Mouse (Mus musculus) gastrocnemius, postnatal 25 days (tissue): ENCODE data around the gene Cisd2. TPM values are rescaled to one million over a fixed set of nuclear protein-coding genes. Genes with fewer than 3 reads are reported as not detected.

Source experiments
- DNase-seq: peaks from one replicate; pipeline ENCODE4 v3.0.0; 2022
- long read RNA-seq, 2 experiments: library from polyadenylated mRNA; stranded (forward); transcript quantifications; one replicate each; pipeline ENCODE4 v2.0.0; 2021
- total RNA-seq, 2 experiments: library from RNA; stranded (reverse); gene quantifications; 1 replicate in 1 of 2; 2 replicates in 1 of 2; pipeline ENCODE4 v1.2.3; 2021

Gene Cisd2
- 10 to 100 TPM; 27.9 to 29.2 TPM for total RNA-seq
- long read RNA-seq, experiment 1, transcript Cisd2-201 (3 exons, 3,361 nt) = major isoform, 52 of 66 reads
- long read RNA-seq, experiment 1, partial matches to known transcripts = 0 of 66 reads
- long read RNA-seq, experiment 1, other reads (novel, unspliced or antisense) = 13 of 66 reads
- long read RNA-seq, experiment 2, transcript Cisd2-201 (3 exons, 3,361 nt) = major isoform, 56 of 64 reads
- long read RNA-seq, experiment 2, partial matches to known transcripts = 0 of 64 reads
- long read RNA-seq, experiment 2, other reads (novel, unspliced or antisense) = 5 of 64 reads

DNA sequence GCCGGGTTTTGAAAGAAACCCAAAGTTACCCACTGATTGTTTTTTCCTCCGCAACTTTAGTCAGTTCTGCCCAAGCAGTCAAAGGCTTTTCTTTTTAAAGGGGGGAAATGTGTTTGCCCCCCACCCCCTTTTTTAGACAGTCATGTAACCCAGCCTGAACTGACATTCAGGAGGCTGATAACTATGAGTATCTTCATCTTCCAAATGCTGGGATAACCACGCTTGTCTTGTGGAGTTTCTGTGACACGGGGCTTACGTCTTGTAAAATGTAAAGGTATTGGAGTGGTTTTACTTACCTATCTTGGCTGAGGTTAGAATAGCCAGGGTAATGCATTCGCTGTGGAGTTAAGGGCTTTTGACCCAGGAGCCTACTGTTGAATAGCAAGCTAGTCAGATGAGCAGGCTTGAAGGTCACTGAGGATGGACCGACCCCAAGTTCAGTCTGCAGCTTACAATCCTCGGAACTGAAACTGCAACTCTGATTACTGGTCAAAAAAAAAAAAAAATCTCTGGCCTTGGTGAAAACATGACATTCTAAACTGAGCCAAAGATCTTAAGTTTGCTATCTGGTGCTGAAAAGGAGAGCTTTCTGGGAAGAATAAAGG is at the start of gene Cisd2:
Gene Cisd2 (minus strand): TSS at position 318 of the 605 bp plus-strand sequence.
- DNase-seq = no peak

DNA sequence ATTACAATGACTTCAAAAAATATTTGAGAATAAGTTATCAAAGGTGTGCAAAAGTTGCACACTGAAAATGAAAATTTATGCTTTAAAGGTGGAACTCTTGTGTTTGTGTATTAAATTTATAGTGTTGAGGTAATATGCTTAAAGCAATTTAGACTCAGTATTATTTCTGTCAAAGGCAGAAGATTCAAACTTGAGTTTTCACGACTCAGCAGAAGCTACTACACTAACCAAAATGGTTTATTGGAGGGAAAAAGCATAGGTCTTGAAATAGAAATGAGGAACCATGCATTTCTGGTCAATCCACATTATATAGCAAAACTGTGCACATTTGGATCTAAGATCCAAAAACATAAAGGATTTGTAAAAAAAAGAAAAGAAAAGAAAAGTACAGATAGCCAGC is 47.1 kb upstream of the Cisd2 start:
- no peak for DNase-seq

DNA sequence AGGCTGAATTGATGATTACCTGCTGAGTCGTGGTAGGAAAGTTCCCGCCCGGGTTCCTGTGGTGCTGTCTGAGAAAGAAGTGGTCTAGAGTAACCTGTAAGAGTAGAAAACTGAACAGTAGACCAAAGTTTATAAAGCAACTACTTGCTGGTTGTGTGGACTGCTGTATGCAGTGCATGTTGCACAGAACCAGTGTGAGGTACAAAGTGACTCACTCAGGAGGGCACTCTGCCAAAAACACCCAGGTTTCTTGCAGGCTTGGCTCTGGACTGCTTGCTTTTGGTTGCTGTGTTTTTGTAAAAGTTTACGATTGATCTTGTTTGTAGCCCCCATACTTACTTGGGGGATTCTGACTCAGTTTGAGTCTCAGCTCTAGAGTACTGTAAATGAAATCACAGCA is 46.2 kb upstream of the Cisd2 start:
- DNase-seq = no peak

DNA sequence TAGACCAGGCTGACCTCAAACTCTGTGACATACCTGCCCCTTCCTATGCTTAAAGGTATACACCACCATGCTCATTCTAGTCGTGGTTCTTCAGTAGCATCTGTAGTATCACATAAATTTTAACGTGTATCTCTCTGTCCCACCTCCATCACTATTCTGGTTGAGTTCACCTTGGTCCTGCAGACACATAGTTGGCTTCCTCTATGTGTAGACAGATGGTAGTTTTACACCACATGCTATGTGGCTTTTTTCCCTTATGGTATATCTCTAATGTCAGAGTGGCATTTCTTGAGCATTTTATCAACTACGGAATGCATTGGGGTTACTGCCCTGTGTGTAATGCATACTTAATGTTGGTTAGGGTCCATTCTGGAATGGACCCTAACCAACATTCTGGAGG is 45.4 kb upstream of the Cisd2 start:
- DNase-seq = no peak

DNA sequence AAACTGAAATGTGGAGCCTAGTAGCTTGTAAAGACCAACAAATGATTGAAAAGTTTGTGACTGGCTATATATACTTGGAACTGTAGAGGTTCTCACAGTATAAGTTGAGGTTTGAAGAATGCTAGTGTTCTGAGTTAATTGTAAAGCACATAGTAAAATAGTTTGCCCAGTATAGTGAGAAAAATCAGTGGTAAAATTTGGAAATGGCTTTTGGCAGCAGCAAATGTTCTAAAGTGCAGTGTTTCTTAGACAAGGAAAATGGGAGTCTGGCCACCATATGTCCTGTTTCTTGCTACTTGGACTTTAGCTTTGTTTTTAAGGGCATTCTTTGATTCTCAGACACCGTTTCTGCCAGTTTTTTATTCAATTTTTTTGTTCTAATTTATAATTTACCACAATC is 44.7 kb upstream of the Cisd2 start:
- no peak for DNase-seq

DNA sequence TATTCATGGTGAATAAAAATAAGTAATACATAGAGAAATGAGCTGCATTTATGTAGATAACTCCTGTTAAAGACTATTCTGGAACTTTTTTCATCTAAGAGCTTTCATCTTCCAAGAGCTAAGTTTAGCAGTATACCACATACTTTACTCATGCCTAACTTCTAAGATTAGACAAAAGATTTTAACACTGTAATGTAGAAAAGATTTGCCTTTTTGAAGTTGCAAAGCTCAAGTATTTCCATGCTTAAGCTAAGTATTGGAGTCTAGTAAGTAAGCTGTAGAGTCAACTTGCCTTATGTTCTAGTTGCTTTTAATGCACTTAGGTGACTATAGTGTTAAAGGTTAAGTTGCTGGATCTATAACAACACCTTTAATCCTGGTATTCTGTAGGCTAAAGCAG is 35.3 kb upstream of the Cisd2 start:
- no peak for DNase-seq

DNA sequence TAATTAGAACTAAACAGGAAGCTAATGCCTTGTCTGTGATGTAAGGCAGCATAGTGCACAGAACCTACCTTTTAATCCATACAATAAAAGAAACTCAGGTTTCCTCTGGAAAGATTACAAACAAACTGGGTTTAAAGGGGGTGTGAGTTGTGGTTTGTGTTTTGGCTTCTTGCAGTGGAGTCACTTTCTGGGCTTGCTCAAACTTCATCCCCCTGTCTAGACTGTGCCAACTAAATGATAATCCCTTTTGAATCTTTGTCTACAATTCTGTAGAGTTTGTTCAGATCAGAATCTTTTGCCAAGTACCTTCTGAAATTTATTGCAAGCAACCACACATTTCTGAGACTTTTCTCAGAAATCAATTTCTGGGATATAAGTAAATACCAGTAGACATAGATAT is 21.2 kb upstream of the Cisd2 start:
- DNase-seq = no peak

DNA sequence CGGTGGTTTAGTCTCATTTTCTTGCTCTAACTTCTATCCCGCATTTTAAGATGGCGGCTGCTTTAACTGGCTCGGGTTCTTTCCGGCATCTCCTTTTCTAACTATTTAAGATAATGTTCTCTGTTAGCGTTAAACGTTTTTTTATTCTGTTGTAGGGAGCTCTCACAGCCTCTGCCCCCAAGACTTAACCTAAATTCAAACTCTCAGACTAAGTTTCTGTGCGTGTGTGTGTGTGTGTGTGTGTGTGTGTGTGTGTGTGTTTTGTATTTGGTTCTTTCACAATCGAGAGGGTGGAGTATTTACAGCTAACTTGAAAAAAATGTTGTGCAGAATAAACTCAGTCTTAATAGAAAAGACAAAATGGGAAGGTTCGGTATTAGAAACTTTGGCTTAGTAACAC is 16.9 kb upstream of the Cisd2 start:
- no peak for DNase-seq

DNA sequence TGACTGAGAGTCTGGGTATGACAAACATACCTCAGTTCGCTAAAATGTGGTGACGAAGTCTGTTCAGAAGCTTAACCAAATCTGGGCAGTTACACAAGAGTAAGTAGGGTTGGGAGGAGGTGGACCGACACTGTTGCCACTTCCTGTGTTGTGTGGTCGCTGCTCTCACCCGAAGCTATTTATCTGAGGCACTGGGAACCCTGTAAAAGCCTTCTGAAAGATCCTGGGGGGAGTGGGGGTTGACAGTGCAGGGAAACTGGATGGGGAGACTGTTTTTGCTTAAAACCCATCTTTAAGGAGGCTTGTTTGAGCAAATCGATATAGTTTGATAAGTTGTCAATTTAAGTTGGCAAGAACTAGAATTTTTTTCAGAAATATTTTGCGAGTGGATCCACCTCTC is 16.5 kb upstream of the Cisd2 start:
- DNase-seq = no peak

DNA sequence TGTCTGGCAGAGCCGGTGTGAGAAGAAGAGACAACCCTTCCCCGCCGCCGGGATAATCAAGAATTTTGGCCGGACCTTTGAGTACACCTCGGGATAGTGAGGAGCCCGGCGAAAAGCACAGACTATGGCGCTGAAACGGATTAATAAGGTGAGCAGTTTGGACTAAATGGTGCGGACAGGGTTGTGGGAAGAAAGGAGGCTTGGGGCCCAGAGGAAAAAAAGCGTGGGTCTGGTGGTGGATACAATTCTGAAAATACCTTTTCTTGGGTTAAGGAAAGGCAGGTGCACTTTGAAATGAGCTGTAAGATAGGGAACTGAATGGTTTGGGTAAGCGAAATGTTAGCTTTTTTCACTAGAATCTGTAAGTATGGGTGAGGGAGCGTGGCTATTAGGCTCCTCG is 15.9 kb upstream of the Cisd2 start:
- DNase-seq = no peak

DNA sequence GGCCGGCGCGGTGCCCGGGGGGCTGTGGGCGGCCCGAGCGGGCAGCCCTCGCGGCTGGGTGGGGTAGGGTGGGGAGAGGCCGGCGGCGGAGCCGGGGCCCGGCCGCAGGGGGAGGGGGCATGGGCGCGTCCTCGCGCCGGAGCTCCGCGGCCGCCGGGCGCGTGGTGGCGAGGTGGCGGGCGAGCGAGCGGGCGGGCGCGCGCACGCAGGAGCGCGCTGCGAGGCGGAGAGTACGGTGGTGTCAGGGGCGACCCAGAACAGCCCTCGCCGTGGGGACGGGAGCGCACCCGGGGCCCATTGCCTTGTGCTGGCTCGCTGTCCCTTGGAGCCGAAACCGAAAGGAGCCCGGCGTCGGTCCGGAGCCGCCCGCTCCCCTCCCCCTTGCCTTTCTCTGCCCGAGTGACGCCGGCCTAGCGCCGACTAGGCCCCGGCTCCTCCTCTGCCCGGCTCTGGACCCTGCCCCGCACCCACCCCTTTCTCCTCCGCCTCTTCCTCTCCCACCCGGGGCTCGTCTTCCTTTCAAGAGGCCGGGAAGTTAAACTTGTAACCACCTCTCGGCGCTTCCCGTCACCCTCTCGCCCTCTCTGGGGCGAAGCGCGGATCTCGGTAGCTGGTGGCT is 15.3 kb upstream of the Cisd2 start:
- peak; percentile 91 for DNase-seq

DNA sequence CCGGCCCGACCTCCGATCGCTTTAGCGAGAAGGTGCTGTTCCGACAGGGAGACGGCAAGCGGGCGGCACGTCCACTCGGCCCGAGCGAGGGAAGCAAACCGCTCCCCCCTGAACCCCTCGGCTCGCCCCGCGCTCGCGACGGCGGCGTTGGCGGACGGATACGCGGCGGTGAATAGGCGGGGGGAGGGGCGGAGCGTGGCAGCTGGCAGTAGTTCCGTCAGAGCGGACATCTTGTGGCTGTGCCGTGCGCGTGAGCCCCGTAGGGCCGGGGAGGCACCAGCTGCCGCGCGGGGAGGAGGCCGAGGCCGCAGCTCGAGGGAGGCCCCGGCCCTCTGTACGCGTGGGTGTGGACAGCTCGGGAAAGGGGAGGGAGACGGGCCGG is 14.8 kb upstream of the Cisd2 start:
- peak; percentile 95 for DNase-seq

DNA sequence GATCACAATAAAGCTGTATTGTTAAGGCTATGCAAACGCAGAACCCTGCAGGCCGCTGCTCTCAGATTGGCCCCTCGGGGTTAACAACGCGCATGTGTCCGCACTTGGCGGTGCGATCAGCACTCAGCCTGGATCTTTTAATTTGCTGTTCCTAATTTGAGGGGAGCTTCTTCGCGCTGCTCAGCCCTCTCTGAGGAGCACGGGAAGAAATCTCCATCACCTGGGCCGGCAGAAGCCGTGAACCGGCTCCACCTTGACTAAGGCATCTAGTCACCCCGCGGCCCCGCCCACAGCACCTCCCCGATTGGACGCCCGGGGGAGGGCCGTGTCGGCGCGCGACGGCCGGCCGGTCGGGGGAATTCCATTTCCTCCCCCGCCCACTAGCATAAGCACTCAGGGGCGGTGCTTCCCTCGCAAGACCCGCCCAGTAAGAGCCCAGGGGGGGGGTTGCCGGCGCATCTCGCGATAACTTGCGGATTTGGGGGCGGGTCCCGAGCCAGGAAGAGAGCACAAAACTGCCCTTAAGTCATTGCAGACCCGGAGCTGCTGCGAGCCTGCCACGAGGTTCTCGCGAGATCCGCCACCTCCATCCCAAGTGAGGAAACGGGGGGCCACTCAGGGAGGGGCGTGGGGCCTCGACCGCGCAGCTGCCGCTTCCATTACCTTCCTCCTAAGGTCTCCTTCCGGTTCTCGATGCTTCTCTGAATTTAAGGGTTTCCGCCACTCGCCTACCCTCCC is 14.2 kb upstream of the Cisd2 start, which contains the start of gene Ube2d3:
Gene Ube2d3 (plus strand): TSS at position 392 of the 738 bp plus-strand sequence.
- DNase-seq = peak; percentile 100

DNA sequence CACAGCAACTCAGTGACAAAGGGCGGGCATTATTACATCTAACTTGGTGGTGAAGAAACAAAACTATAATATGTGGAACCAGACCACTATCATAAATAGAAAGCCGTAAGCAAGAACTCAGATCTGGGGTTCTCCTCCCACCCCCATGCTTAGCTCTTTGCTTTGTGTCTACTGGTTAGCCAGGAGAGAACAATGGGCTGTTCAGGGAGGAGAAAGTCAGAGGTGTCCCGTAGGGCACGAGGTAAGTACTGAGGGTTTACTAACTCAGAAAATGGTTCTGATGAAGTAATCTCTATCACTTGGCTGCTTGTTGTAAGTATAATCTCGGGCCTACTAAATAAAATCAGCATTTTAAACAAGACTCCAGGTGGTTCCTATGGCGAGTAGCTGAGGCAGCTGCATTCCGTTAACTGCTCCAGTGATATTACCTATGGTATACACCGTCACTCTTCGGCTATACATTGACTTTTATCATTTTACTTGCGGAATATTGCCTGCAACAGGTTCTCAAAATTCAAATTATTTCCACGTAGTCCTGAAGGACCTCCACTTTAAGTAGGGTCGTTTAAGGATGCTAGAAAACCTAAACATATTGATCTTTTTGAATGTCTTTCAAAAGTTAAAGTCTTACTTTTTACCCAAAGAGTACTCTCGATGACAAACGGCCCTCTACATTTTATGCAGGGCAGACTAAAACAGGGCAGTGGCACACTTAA is 13.3 kb upstream of the Cisd2 start:
- DNase-seq = no peak

DNA sequence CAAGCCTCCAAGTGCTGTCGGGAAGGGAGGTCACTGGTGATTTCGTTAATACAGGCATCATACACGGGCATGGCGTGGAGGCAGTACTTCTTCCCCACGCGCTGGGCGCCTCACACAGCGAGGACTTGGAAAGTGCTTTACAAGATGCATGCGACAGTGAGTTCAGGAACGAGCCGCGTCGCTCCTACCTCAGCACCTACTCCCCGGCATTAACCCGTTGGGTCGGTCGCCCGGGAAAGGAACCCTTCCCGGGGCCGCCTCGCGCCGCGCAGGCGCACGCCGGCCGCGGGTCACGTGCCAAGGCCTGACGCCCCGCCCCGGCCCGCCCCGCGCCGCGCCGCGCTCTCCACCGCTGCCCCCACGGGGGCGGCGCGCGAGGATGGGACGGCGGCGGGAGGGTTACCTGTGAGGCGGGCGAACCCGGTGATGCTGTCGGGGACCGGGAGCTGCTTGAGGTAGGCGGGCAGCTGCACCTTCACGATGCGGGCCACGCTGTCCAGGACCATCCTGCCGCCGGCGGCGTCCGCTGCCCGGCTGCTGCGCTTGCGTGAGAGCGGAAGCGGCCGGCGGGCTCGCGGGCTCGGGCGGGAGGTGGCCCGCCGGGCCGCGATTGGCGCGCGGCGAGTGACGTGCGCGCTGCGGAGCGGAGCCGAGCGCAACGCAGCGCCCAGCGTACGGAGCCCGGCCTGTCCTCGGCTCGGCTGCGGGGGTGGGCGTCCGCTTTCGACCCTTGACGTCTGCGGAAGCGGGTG is 693 bp downstream of the Cisd2 start:
- peak; percentile 87 for DNase-seq

DNA sequence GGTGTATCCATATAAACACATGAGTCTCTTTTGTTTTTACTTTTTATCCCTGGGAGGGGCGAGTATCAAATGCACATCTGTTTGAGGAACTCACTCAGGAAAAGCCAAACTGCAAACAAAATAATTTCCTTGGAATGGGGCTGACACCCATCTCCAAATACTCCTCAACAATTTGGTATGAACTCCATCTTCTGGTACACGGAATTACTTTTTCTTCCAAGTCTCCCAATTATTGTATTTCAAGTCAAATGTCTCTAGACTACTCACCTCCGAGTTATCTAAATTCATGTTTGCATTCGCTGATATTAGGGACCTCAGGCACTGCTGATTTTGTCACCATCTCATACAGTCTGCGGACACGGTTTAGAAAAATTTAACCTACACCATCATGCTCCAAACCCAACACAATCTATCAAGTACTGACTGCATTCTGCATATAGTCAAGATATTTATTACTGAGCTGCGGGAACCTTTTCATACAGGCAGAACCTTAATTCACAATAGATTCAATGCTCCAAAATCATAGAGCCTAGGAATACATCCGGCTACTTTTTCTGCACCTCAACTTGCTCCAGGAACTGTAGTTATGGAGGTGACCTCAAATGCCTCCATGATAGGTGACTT is 1.4 kb downstream of the Cisd2 start:
- DNase-seq = no peak

DNA sequence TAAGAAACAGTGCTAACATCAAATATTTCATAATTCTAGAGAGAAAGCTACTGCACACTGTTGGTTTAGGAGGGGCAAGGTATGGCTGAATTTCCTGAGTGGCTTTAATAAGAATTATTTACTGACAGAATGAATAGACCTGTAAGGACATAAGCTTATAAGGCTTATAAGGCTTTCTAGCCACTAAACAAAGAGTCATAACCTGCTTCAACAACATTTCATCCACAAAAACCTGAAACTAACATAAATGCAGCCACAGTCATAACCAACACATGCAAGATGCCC is 2.5 kb downstream of the Cisd2 start:
- DNase-seq = no peak

DNA sequence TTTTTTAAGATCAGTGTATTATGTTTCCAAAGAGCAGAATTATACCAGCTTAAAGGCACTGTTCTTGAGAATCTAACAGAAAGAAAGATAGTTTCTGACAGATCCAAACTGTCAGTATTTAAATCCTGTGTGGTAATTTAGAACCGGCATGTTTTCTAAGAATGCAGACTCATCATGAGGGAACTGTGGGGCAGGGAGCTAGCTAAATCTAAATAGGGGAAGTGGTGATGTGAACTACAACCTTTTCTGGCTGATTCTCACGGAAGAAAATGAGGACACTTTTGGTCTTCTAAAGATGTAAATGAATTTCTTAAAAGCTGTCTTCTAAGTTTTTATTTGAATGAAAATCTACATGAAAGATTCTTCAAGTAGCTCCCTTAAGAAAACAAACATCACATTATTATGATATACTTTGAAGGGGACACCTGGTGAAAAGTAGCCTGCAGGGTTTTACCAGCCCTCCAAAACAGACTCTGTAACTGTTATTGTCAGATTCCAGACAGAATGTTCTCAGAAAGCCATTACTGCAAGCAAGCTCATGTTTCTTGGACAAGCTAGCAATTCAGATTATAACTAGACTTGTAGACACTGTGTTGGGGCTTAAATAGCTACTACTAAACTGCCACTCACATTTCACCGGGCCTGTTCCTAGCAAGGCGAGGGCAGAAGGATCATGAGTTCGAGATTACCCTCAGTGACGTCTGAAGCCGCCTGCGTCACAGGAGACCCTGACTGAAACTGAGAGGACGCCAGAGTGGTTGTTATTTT is 3.0 kb downstream of the Cisd2 start:
- no peak for DNase-seq

DNA sequence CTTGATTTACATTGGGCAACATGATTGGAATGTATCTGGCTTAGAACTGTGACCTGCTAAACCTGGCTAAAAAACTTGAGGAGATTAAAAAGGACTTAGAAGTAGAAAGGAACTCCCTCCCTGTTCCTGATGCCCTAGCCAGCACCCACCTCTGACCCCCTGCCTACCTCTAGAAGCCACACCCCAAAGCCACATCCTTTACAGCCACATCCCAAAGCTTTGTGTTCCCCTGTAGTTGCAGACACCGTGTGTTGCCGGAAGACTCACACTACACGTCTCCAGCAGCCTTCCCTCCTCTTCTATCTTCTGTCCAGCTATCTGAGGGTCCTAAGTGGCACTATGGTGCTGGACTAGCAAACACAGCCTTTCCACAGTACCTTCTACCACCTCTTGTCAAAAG is 5.9 kb downstream of the Cisd2 start:
- no peak for DNase-seq

DNA sequence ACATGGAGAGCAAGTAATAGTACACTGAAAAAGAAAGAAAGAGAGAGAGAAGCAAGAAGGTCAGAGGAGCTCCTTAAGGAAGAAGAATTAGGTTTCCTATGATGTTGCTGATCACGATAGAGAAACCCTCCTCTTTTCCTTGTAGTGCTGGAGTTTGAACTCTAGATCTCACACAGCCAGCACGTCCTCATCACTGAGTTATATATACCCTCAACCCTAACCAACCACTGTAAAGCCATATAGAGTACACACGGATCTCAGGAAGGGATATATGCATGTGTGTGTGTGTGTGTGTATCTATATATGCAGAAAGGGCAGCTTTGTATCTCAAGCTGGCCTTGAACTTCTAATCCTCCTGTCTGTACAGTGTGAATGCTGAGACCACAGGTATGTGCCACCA is 6.5 kb downstream of the Cisd2 start:
- DNase-seq = no peak

DNA sequence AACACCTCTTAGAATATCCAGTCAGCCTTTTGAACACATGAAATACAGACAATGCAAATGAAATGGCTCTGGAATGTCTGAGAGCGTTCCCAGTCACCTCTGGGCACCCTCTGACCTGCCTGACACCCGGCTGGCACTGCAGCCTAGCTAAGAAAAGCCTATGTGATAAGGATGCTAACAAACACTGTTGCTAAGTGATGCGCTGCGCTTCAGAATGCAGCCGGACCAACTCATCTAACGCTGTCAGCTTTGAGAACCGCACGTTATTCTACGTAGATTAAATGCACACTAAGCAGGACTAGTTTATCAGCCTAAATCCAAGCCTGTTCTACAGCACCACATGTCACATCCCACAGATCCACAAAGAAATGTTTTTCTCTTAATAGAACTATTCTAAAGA is 11.9 kb downstream of the Cisd2 start:
- no peak for DNase-seq
